Mouse (Mus musculus): Measurements from ENCODE around the gene 1700020D05Rik. TPM values are rescaled to one million over a fixed set of nuclear protein-coding genes. Genes with fewer than 3 reads are reported as not detected.
A peak's percentile ranks its signal among the peaks of the same experiment; 100 is the strongest.
"Not testable (repeated sequence)": the region's sequence is repeated elsewhere in the genome, so short reads cannot be mapped to it uniquely, and the experiment has no call there.

1700020D05Rik gene
- total RNA-seq, 2 experiments from 2014 or later, result 4.8 to 5.4 TPM

DNA sequence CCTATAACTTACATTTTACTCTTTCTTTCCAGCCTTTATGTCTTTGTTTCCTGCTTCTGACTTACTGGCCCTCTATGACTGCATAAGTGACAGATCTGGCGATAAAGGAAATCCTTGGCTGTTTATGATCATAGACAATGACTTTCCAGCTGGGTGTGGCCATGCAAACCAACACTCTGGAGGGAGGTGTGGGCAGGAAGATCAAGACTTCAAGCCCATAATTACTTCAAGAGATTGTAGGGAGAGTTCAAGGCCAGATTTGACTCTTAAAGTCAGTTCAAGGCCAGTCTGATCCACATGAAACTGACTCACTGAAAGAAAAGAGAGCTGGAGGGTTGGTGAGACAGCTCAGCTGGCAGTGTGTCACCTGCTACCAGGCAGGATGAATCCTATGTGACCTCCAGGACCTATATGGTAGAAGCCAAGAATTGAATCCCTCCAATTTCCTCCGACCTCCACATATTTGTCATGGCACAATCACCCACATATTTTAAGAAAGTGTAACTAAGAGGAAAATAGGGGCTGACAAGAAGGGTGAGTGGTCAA is 3.2 kb downstream of the 1700020D05Rik start:
- intact Hi-C loops (cut with DNase I), result no loop called here
- DNase-seq (ENCODE audit: extremely low spot score in 1 of 2, low spot score in 2 of 2), result no peak

DNA sequence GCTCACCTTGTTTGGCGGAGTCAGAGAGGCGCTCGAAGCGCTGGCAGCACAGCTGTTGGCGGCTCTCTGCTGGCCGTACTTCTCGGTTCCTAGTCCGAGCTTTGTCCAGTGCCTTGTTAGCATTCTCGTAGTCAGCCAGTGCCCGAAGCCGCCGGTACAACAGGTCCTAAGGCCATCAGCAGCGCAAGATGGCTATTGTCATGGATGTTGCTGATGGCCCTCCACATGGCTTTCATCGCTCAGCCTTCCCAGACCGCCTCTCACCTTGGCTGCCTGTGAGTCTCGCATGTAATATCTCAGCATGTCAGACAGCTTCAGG is 7.6 kb downstream of the 1700020D05Rik start:
- DNase-seq (ENCODE audit: extremely low spot score in 1 of 2, low spot score in 2 of 2), result no peak
- intact Hi-C loops (cut with DNase I), result no loop called here

DNA sequence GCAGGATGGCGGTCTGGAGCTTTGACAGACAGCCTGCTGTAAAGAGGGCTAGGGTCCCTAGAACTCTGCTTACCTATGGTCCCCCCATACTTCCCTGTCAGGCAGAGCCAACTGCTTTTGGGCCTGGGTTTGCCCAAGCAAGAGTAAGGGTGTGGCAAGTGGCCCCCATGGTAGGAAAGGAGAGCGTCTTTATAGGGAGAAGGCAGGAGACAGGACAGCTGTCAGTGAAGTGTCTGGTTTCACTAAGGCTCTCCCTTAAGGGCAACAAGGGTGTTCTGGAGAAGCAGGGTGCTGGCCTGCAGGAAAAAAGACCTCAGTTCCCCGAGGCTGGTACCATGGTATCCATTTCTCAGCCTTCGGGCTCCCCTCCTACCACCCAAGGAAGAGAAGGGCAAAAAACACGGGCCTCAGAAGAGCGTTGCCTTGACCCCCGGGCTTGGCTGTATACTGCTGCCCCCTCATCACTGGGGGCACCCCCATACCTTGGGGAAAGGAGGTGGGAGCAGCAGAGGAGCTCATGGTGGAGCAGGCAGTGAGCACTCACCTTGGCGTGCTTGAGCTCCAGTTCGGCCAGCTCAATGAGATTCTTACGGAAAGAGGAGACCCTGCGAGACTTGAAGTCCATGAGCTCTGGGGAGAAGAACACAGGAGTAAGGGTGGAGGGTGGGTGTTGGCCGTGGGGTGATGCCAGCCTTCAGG is 8.1 kb downstream of the 1700020D05Rik start:
- intact Hi-C loops (cut with DNase I), result no loop called here
- DNase-seq (ENCODE audit: extremely low spot score in 1 of 2, low spot score in 2 of 2), result no peak

DNA sequence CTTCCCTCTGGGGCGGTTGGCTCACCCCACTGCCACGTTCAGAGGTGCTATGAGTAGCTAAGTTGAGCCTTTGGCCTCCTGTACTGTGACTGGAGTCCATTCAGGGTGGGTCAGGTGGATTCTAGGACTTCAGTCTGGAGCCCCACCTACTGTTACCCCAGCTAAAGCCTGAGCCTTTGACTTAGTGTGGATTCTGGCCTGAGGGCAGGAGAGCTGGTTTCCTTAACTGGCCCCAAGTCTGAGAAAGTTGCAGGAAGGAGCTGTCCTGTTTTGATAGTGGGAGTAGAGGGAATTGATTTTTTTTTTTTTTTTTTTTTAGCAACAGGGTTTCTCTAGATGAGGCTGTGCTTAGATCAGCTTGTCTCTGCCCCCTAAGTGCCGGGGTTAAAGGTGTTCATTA is 9.3 kb downstream of the 1700020D05Rik start:
- intact Hi-C loops (cut with DNase I), result no loop called here
- DNase-seq (ENCODE audit: extremely low spot score in 1 of 2, low spot score in 2 of 2), result peak in 1 of 2 experiments; percentile 11

DNA sequence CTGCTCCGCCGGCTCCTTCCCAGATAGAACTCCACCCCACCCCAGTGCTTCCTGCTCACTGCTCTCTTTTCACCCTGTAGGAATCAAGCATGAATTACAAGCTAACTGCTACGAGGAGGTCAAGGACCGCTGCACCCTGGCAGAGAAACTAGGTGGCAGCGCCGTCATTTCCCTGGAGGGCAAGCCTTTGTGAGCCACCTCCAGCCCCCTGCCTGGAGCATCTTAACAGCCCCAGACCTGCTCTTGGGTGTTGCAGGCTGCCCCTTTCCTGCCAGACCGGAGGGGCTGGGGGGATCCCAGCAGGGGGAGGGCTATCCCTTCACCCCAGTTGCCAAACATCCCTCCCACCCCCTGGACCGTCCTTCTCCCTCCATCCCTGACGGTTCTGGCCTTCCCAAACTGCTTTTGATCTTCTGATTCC is 10.3 kb downstream of the 1700020D05Rik start:
- DNase-seq (ENCODE audit: extremely low spot score in 1 of 2, low spot score in 2 of 2), result peak in 1 of 2 experiments; percentile 32
- intact Hi-C loops (cut with DNase I), result not testable (repeated sequence)

DNA sequence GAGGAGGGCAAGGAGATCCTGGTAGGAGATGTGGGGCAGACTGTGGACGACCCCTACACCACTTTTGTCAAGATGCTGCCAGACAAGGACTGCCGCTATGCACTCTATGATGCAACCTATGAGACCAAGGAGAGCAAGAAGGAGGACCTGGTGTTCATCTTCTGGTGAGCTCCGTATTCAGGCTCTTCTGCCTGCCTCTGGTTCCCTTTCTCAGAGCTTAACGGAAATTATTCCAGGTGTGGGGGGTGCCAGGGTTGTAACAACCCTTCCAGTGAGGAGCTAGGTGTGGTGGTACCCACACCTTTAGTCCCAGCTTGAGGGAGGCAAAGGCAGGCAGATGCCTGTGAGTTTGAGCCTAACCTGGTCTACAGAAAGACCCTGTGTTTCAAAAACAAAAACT is 10.9 kb downstream of the 1700020D05Rik start:
- peak in 1 of 2 experiments; percentile 14 for DNase-seq (ENCODE audit: extremely low spot score in 1 of 2, low spot score in 2 of 2)
- intact Hi-C loops (cut with DNase I), result no loop called here

DNA sequence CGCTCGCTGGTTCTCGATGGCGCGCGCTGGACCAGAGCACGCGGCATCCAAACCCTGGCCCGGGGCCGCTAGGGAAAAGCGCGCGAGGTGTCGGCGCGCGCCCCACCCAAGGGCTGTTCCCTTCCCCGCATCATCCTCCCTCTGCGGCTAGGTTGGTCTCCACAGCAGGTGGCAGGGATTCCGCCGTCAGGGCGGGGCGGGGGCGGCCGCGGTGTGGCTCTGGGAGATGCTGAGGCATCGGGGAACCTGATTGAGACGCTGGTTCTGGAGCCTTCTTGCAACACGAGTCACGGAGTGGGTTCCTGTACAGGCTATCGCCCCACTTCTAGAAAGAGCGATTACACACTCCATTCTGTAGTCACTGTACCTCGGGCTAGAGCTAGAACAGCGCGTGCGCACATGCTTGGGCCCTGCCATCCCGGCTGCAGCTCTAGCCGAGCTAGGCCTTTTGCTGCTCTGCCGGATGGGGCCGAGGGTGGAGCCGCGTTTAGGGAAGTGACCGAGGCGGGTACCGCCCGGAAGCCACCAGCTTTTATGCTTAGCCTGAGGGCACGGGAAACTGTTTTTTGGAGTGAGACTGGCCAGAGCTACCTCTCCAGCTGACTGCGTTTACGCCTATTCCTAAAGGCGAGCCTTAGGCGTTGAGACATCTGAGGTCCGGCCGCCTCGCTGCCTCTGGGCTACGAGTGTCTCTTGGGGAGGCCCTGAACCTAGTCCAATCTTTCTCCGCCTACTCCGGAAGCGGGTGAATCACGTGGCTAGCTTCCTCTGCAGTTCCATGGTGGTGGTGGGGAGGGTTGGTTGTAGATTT is 12.5 kb downstream of the 1700020D05Rik start:
- intact Hi-C loops (cut with DNase I), result no loop called here
- DNase-seq (ENCODE audit: extremely low spot score in 1 of 2, low spot score in 2 of 2), result peak; percentile 78 to 90

DNA sequence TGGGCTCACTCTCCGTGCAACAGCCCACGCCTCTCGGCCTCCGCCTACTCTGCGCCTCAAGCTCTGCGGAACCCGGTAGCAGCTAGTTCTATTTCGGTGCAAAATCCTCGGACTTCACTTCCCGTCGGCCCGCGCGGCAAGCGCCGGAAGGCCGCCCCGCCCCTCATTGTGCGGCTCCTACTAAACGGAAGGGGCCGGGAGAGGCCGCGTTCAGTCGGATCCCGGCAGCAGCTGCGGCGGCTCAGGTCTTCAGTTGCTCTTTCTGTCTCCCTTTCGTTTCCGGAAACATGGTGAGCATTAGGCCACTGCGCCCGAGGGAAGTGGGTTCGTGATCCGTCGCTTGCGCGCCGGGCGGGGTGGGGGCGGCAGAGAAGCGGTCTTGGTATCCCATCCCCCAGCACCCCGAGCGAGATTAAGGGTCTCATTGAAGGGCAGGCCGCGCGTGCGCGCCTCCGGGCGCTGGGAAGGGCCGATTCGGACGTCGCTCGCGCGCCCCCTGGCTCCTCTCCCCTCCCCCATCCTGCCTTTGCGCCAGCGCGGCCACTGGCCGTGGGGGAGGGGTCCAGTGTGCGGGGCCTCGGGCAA is 13.2 kb downstream of the 1700020D05Rik start, which contains the start of gene Cfl1:
Gene Cfl1, plus strand, starts transcription at position 143 of the 585 bp plus-strand sequence.
- peak; percentile 94 to 97 for DNase-seq (ENCODE audit: extremely low spot score in 1 of 2, low spot score in 2 of 2)
- intact Hi-C loops (cut with DNase I), result no loop called here

DNA sequence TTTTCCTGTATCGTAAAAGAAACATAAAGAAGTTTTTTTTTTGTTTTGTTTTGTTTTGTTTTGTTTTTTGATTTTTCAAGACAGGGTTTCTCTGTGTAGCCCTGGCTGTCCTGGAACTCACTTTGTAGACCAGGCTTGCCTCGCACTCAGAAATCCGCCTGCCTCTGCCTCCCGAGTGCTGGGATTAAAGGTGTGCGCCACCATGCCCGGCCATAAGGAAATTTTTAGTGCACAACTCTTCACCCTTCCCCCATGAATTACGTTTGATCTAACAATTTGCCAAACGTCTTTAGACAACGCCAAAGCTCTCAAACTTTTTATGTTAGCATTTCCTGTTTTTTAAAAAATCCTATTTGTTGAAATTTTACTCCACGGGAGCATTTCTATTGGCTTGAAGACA is 13.9 kb downstream of the 1700020D05Rik start:
- peak in 1 of 2 experiments; percentile 16 for DNase-seq (ENCODE audit: extremely low spot score in 1 of 2, low spot score in 2 of 2)
- intact Hi-C loops (cut with DNase I), result not testable (repeated sequence)

DNA sequence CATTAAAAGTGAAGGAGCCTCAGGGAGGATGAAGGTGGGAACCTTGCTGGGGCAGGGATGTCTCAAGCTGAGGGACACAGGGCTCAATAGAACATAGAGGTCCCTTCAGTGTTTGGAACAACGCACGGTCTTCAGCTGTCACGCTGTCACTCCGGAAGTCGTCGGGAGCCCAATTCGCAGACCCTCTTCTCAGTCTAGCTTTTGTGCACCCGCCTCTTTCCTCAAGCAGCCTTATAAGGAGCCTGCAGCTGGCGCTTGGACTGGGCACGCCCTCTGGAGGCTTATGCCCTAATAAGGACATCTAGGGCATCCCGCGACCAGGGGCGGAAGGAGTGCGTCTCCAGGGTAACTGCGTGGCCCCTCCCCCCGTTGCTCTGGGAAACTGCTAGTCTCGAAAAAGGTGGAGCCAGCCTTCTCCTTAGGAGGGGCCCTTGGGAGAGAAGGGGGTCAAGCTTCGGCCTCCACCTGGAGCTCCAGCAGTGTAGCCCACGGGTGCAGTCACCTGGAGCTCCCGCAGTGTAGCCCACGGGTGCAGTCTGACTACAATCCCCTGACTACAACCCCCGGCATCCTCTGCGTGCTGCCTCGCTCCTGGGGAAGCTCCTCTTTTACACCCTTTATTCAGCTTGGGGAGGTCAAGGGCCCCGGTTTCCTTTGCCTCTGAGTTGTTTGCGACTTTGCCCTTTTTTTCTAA is 14.6 kb downstream of the 1700020D05Rik start:
- peak; percentile 97 to 99 for DNase-seq (ENCODE audit: extremely low spot score in 1 of 2, low spot score in 2 of 2)
- intact Hi-C loops (cut with DNase I), result no loop called here

DNA sequence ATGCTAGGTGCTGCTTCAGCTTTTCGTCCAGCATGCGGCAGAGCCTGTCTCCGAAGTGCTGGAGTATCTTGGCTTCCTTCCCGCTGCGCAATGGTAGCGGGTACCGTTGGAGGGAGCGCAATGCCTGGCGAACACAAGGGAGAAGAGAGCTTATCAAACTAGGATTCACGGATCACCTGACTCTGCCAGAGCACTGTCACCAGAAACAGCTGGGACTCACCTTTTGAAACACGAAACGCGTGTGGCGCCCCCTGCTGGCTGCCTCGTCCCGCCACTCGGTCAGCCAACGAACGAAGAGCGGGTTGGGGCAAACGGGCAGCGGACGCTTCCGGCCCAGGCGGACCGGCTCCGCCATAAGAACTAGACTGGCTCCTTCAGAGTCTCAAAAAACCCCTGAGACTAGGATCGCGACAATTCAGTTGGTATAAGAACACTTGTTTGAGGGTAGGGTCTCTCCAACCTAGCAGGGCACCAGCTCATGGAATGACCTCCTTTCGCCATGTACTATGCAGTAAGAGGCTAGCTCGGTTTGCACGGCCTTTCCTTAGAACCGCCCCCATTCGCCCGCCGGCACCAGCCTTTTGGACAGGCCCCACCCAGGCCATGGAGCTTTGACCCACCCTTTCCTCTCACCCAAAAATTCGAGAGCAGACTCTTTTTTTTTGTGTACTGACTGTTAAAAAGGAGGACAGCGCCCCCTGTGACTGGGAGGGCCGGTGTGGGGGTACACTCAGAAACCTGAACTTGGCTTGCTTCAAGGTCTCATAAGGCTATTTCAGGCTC is 15.6 kb downstream of the 1700020D05Rik start, which contains the start of gene Mus81:
Gene Mus81, minus strand, starts transcription at position 635 of the 783 bp plus-strand sequence.
- DNase-seq (ENCODE audit: extremely low spot score in 1 of 2, low spot score in 2 of 2), result peak; percentile 93 to 97
- intact Hi-C loops (cut with DNase I), result no loop called here

DNA sequence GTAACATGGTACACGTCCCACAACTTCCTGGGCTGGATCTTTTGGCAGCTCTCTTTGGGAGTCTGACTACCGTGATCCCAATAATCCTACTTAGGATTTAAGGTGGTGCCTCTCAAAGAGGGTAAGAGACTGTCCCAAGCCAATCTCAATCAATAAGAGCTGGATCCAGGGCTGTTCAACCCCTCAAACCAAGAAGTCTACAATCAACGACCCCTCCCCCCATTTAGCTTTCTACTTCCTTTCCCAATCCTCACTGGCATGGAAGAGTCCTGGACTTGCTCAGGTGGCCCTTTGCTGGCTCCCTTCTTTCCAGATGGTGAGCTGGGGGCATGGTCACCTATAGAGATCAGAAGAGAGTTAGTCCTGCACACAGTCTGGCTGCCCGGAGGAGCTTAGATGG is 16.8 kb downstream of the 1700020D05Rik start:
- peak in 1 of 2 experiments; percentile 17 for DNase-seq (ENCODE audit: extremely low spot score in 1 of 2, low spot score in 2 of 2)
- intact Hi-C loops (cut with DNase I), result no loop called here

DNA sequence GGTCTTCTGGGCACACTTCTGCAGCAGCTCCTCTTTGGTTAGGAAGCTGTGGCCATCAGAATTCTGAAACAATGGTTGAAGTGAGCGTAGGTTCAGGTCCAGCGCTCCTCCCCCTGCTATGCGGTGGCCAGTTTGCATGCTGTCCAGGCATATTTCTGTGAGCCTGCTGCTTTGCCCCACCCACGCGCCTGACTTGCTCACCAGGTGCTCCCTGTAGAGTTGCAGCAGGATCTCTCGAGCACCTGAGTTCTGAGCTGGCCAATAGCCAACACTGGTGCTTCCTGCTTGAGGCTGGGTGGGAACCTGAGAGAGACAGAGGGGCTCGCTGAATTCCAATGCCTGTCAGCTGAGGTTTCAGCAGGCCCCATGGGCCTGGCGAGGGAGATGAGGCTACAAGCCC is 17.3 kb downstream of the 1700020D05Rik start:
- intact Hi-C loops (cut with DNase I), result no loop called here
- DNase-seq (ENCODE audit: extremely low spot score in 1 of 2, low spot score in 2 of 2), result peak in 1 of 2 experiments; percentile 67

DNA sequence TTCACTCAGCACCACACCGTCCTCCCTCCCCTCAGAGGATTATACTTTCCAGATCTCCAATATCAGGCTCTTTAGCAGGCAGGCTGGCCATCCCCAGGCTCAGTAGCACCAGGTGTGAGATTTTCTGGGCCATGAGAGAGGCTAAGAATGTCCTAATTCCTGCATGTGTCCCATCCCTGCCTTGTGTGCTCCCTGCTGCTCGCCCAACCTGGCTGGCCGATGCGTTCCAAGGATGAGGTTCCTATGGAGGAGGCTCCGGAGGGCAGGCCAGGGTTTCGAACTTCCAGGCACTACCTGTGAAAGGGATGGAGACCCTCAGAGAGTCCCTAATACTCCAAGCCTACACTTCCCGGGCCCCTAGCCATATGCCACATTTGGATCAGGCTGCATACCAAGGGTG is 17.8 kb downstream of the 1700020D05Rik start:
- peak in 1 of 2 experiments; percentile 34 for DNase-seq (ENCODE audit: extremely low spot score in 1 of 2, low spot score in 2 of 2)
- intact Hi-C loops (cut with DNase I), result no loop called here

DNA sequence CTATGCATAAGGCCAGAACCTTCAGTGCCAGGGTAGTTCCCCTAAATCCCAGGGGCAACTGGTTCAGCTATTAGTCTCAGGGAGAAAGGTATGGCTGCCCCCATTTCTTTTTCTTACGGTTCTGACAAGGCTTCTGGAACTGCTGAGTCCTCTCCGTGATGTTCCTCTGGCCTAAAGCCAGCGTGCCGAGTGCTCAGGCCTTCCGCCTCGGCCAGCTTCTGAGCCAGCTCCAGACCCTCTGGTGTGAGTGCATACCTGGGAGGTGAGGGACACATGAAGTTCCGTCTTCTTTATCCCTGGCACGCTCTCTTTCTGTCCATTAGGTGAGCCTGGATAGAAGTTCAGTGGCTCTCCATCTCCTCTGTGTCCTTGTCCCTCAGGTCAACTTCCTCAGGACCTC is 18.2 kb downstream of the 1700020D05Rik start:
- DNase-seq (ENCODE audit: extremely low spot score in 1 of 2, low spot score in 2 of 2), result peak in 1 of 2 experiments; percentile 40
- intact Hi-C loops (cut with DNase I), result no loop called here

DNA sequence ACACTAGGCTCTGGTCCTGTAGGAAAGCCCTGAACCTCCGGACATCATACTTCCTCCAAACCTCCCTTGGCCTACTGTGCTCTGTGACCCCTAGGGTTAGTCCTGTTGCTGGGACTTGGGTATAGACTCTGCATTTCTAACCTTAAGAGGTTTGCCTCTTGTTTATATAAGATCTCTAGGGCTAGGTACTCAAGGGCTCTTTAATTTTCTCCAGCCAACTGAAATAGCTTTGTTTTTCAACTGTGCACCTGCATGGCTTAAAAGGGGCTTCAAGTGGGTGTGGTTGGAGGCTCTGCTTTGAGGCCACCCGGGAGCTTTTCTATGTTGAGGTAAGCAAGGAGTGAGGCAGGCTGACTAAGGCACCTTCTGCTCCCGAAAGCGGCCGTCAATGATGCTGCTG is 19.1 kb downstream of the 1700020D05Rik start:
- no peak for DNase-seq (ENCODE audit: extremely low spot score in 1 of 2, low spot score in 2 of 2)
- intact Hi-C loops (cut with DNase I), result no loop called here

DNA sequence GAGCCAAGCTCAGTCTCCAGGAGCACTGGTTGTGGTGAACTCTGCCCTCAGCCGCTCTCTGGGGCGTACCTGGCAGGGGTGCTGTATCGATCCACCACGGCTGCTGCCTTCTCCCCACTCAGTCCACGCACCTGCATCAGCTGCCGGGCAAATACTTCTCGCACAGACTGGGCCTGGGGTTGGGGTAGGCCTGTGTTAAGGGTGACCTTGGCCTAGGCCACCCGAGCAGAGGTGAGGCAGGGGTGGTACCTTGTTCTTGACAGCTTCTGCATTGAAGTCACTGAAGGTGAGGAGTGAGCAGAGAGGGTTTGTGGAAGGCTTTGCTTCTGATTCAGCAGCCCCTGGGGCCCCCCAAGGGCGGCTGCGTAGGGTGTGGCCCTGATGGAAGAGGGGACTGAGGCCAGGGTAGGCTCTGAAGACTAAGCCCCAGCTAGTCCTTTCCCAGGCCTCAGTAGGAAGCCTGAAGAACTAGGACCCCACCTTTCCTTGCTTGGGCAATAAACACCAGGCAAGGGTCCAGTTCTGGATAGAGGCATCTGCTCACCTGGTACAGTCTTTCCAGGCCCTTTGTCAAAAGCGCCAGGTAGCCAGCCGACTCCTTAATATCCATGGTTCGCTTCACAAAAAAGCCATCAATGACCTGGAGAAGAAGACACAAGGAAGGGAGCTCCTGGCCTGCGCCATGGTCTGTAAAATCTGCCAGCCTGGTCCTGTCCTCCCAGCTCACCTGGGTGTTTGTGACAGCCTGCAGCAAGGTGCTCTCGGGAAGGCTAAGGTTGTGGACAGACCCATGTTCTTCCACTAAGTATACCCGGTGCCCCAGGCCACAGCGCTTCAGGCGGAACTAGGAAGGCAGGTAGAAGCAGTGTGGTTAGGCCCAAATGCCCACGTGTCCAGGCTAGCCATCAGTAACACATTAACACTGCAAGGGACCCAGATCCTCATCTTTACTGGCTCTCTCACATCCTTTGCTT is 19.9 kb downstream of the 1700020D05Rik start:
- peak in 1 of 2 experiments; percentile 38 for DNase-seq (ENCODE audit: extremely low spot score in 1 of 2, low spot score in 2 of 2)
- intact Hi-C loops (cut with DNase I), result no loop called here

Measured in left cerebral cortex, postnatal 10 days (tissue).